Mouse (Mus musculus) monocyte, adult 59 days (primary cell): ENCODE results near the gene Olfr318. TPM values are rescaled to one million over a fixed set of nuclear protein-coding genes. Genes with fewer than 3 reads are reported as not detected.

ENCODE experiments used
- total RNA-seq, 2 experiments: library from RNA; stranded (reverse); gene quantifications; one replicate each; pipeline ENCODE4 v1.2.4; 2023

Olfr318 gene
- not detected for total RNA-seq

GRCm38 (mm10) chr11:58723914-58724313 is at the start of gene Olfr318:
Olfr318 (minus strand) TSS chr11:58724014.

DNA sequence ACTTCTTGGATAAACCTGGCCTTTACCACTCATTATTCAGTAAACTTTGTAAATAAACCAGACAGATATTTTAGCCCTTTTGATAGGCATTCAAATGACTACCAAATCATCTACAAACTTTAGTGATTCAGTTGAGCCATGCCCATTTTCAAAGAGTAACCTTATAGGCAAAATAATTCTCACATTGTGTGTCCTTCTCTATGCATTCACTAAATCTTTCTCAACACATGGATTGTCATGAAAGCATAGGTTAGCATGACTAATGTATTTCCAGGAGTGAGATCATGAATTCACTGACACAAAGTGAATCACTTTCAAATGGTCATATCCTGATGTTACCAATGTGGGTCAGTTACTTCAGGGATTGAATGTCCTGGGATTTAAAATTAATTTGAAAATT is 49.1 kb upstream of the Olfr318 start, which contains the start of gene Olfr315:
Gene Olfr315 (plus strand): TSS at position 301 of the 400 bp plus-strand sequence.

GRCm38 (mm10) chr11:58752434-58752833 is 28.6 kb upstream of the Olfr318 start, which contains the start of gene Olfr316:
Olfr316 (plus strand) TSS chr11:58752734.

DNA sequence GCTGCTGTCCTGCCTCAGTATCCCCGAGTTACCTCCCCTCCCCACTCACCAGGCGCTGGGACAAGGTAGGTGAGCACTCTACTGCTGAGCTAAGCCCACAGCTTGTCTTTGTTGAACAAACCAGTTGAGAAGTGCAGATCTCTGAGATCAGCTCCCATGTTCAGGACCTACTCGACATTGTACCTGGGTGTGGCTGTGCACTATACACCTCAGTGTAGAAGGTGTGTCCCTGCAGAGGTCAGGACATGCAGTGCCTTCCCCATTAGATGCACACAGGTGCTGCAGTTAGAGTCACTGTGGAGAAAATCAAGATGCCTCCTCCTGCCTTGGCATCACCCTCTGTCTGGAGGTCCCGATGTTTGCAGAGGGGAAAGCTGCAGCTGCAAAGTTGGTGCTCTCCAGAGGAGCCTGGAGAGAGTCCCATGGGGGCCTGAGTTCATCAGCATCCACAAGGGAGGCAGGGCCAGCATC is 15.0 kb upstream of the Olfr318 start, which contains the start of gene Olfr317:
Gene Olfr317 (minus strand): TSS at position 421 of the 471 bp plus-strand sequence.

DNA sequence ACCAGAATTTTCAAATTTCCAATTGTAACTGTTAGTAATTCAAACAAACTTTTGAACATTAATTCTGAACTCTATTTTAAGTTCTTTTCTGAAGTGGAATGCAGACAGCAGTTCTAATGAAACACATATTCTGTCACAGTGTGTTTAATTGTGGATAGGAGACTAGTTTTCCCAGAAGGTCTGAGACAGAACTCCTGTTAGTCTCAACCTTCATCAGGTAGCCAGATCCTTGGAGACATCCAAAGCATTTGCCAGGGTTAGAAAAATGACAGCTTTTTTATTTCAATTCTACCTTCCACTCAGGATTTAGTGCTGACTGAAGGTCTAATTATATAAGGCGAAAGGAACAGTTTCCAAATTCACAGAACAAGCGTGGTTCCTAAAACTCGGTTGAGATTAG is 25.0 kb downstream of the Olfr318 start, which contains the start of gene Olfr319:
Gene Olfr319 (plus strand): TSS at position 301 of the 400 bp plus-strand sequence.

DNA sequence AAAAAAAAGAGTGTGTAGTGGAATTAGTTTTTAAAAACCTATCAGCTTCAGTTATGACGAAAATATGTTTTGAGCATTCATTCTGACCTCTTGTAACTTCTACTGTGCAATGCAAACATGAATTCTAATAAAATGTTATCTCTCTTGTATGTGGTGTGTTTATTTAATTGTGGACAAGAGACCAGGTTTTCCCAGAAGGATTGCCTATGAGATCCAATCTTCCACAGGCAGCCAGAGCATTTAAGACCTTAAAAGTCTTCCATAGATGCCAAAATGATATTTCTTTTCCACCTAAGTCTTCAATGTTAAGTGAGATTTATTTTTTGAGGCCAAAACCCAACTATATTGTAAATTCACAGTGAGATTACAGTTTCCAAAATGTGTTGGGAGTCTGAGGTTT is 43.0 kb downstream of the Olfr318 start, which contains the start of gene Olfr320:
Gene Olfr320 (plus strand): TSS at position 301 of the 400 bp plus-strand sequence.

Other genes with a start within 250 kb of the Olfr318 start
- gene Olfr332, start 231.5 kb downstream of the Olfr318 start, total RNA-seq: not detected
- not detected for gene Olfr331, start 221.4 kb downstream of the Olfr318 start, total RNA-seq
- not detected for gene Olfr330, start 189.2 kb downstream of the Olfr318 start, total RNA-seq
- gene Olfr329-ps, start 177.6 kb downstream of the Olfr318 start, total RNA-seq: not detected
- under 1 TPM in 1 of 2 experiments, not detected in 1; 0.39 TPM for gene Olfr328, start 168.4 kb downstream of the Olfr318 start, total RNA-seq
- gene Olfr224, start 153.5 kb downstream of the Olfr318 start, total RNA-seq: not detected
- not detected for gene Olfr325, start 146.3 kb downstream of the Olfr318 start, total RNA-seq
- gene Olfr324, start 128.9 kb downstream of the Olfr318 start, total RNA-seq: not detected
- not detected for gene 2210407C18Rik, start 107.9 kb downstream of the Olfr318 start, total RNA-seq
- not detected for gene Olfr323, start 93.5 kb downstream of the Olfr318 start, total RNA-seq
- not detected for gene Trim58, start 83.5 kb downstream of the Olfr318 start, total RNA-seq
- not detected for gene Olfr322, start 65.2 kb downstream of the Olfr318 start, total RNA-seq
- gene Olfr320, start 42.9 kb downstream of the Olfr318 start, total RNA-seq: not detected
- gene Olfr319, start 24.9 kb downstream of the Olfr318 start, total RNA-seq: not detected
- gene Olfr317, start 15.2 kb upstream of the Olfr318 start, total RNA-seq: not detected
- not detected for gene Olfr316, start 28.7 kb upstream of the Olfr318 start, total RNA-seq
- not detected for gene Olfr315, start 49.2 kb upstream of the Olfr318 start, total RNA-seq
- gene Olfr314, start 58.9 kb upstream of the Olfr318 start, total RNA-seq: not detected
- gene Fam183b, start 77.9 kb upstream of the Olfr318 start, total RNA-seq: not detected
- gene Olfr313, start 91.0 kb upstream of the Olfr318 start, total RNA-seq: not detected
- not detected for gene Olfr312, start 105.2 kb upstream of the Olfr318 start, total RNA-seq
- gene Olfr311, start 115.2 kb upstream of the Olfr318 start, total RNA-seq: not detected
- gene Gm12258, start 123.1 kb upstream of the Olfr318 start, total RNA-seq: 1 to 10 TPM; 2.1 to 3.3 TPM
- gene 2810021J22Rik, start 143.2 kb upstream of the Olfr318 start, total RNA-seq: 1 to 10 TPM; 2.8 to 2.9 TPM
- 1 to 10 TPM; 5.3 to 5.6 TPM for gene Zfp39, start 180.2 kb upstream of the Olfr318 start, total RNA-seq
- gene Btnl10, start 193.9 kb upstream of the Olfr318 start, total RNA-seq: not detected
- gene Rnf187, start 214.9 kb upstream of the Olfr318 start, total RNA-seq: 10 to 100 TPM; 79.4 to 81.0 TPM
- 1 to 10 TPM; 3.2 TPM for gene Hist3h2ba, start 224.9 kb upstream of the Olfr318 start, total RNA-seq
- 10 to 100 TPM; 29.4 to 31.8 TPM for gene Hist3h2a, start 230.7 kb upstream of the Olfr318 start, total RNA-seq
- gene Trim17, start 230.7 kb upstream of the Olfr318 start, total RNA-seq: under 1 TPM; 0.13 to 0.21 TPM